Mouse (Mus musculus) CH12.LX (cell line): Measurements from ENCODE around the gene Gsdma3. TPM values are rescaled to one million over a fixed set of nuclear protein-coding genes. Genes with fewer than 3 reads are reported as not detected.
"Not testable (repeated sequence)": the region's sequence is repeated elsewhere in the genome, so short reads cannot be mapped to it uniquely, and the experiment has no call there.

Experiments used
- DNase-seq: peaks from one replicate; pipeline ENCODE4 v3.0.0-alpha.2; 2013; ENCODE audit errors: extremely low read depth
- H3K27ac ChIP-seq: 2 replicates; pipeline ENCODE4 v1.5.1; 2012; ENCODE audit warnings: low read depth, mild to moderate bottlenecking, control low read depth, moderate library complexity; ENCODE audit not compliant: insufficient read depth
- H3K27me3 ChIP-seq: replicated peaks from 2 replicates; pipeline ENCODE3; 2012; ENCODE audit warnings: inconsistent platforms
- H3K36me3 ChIP-seq, 2 experiments: replicated peaks in 1 of 2; 2 replicates each; pipeline versions ENCODE3 to v1.6.1; 2012; ENCODE audit warnings: inconsistent platforms in 1 of 2, low read length in 1 of 2, mild to moderate bottlenecking in 1 of 2, mixed read lengths in 1 of 2, moderate library complexity in 1 of 2; ENCODE audit not compliant: control insufficient read depth in 1 of 2, insufficient read depth in 1 of 2
- H3K4me1 ChIP-seq, 2 experiments: 2 replicates each; pipeline ENCODE4 v1.6.1; 2012; ENCODE audit warnings: inconsistent platforms in 1 of 2, moderate library complexity in 1 of 2; ENCODE audit not compliant: insufficient read depth in 2 of 2, control insufficient read depth in 1 of 2
- H3K4me2 ChIP-seq: 2 replicates; pipeline ENCODE4 v1.6.1; 2012; ENCODE audit warnings: low read depth, mild to moderate bottlenecking, control low read depth; ENCODE audit not compliant: poor library complexity, insufficient read depth, severe bottlenecking
- H3K4me3 ChIP-seq, 3 experiments: fragments of 150-350 bp in 1 of 3; sonication (generic) in 1 of 3; replicated peaks in 1 of 3; 2 replicates each; pipeline versions ENCODE3 to v1.5.1; 2011 to 2012; ENCODE audit warnings: low read depth in 2 of 3, low read length in 2 of 3, mild to moderate bottlenecking in 2 of 3, moderate library complexity in 2 of 3, control low read depth in 1 of 3, improper control_type of control experiment in 1 of 3, inconsistent platforms in 1 of 3, mixed read lengths in 1 of 3; ENCODE audit not compliant: poor library complexity in 1 of 3
- H3K79me2 ChIP-seq: replicated peaks from 2 replicates; pipeline ENCODE4 v1.6.1; 2012; ENCODE audit warnings: mild to moderate bottlenecking, moderate library complexity; ENCODE audit not compliant: control insufficient read depth, poor library complexity, insufficient read depth, severe bottlenecking; ENCODE audit errors: extremely low read depth
- H3K9ac ChIP-seq: 2 replicates; pipeline ENCODE4 v1.6.1; 2012; ENCODE audit warnings: low read depth, mild to moderate bottlenecking, control low read depth, moderate library complexity; ENCODE audit not compliant: insufficient read depth
- H3K9me3 ChIP-seq: replicated peaks from 2 replicates; pipeline ENCODE3; 2012; ENCODE audit warnings: low read length, inconsistent platforms, mixed read lengths
- BHLHE40 ChIP-seq: IDR thresholded peaks from 2 replicates; pipeline ENCODE4 v1.6.1; 2011; ENCODE audit warnings: mild to moderate bottlenecking, low read depth, low read length, improper control_type of control experiment
- CHD2 ChIP-seq: IDR thresholded peaks from 2 replicates; pipeline ENCODE4 v1.6.1; 2011; ENCODE audit warnings: low read length, improper control_type of control experiment
- ELF1 ChIP-seq: IDR thresholded peaks from 2 replicates; pipeline ENCODE4 v1.6.1; 2014; ENCODE audit warnings: low read depth, mild to moderate bottlenecking, inconsistent platforms, low read length, improper control_type of control experiment
- EP300 ChIP-seq: IDR thresholded peaks from 2 replicates; pipeline ENCODE4 v1.6.1; 2011; ENCODE audit warnings: low read length, improper control_type of control experiment
- GABPA ChIP-seq: IDR thresholded peaks from 2 replicates; pipeline ENCODE4 v1.6.1; 2012; ENCODE audit warnings: low read depth, low read length, improper control_type of control experiment, inconsistent platforms; ENCODE audit not compliant: insufficient replicate concordance
- IRF4 ChIP-seq: IDR thresholded peaks from 2 replicates; pipeline ENCODE4 v1.6.1; 2014; ENCODE audit warnings: low read depth, mild to moderate bottlenecking, inconsistent platforms, low read length, improper control_type of control experiment
- JUN ChIP-seq: IDR thresholded peaks from 2 replicates; pipeline ENCODE4 v1.6.1; 2011; ENCODE audit warnings: low read depth, mild to moderate bottlenecking, low read length, improper control_type of control experiment, moderate library complexity; ENCODE audit not compliant: insufficient read depth
- JUND ChIP-seq: conservative IDR thresholded peaks from 2 replicates; pipeline ENCODE4 v1.6.1; 2011; ENCODE audit warnings: low read depth, low read length, improper control_type of control experiment
- KAT2A ChIP-seq: IDR thresholded peaks from 2 replicates; pipeline ENCODE4 v1.6.1; 2012; ENCODE audit warnings: low read length, improper control_type of control experiment, inconsistent platforms; ENCODE audit not compliant: insufficient replicate concordance
- MAFK ChIP-seq: IDR thresholded peaks from 2 replicates; pipeline ENCODE4 v1.6.1; 2011; ENCODE audit warnings: low read length, improper control_type of control experiment; ENCODE audit not compliant: insufficient replicate concordance
- MAX ChIP-seq: IDR thresholded peaks from 2 replicates; pipeline ENCODE4 v1.6.1; 2011; ENCODE audit warnings: low read length, improper control_type of control experiment
- MYC ChIP-seq: IDR thresholded peaks from 2 replicates; pipeline ENCODE4 v1.6.1; 2011; ENCODE audit warnings: low read depth, mild to moderate bottlenecking, improper control_type of control experiment, low read length
- NELFE ChIP-seq: IDR thresholded peaks from 2 replicates; pipeline ENCODE4 v1.6.1; 2011; ENCODE audit warnings: low read depth, low read length, improper control_type of control experiment
- NRF1 ChIP-seq: IDR thresholded peaks from 2 replicates; pipeline ENCODE4 v1.6.1; 2014; ENCODE audit warnings: low read depth, mild to moderate bottlenecking, inconsistent platforms, low read length, improper control_type of control experiment, moderate library complexity
- PAX5 ChIP-seq: IDR thresholded peaks from 2 replicates; pipeline ENCODE4 v1.6.1; 2012; ENCODE audit warnings: low read length, inconsistent platforms, mixed read lengths
- RAD21 ChIP-seq: IDR thresholded peaks from 2 replicates; pipeline ENCODE4 v1.6.1; 2011; ENCODE audit warnings: low read depth, mild to moderate bottlenecking, low read length, improper control_type of control experiment, moderate library complexity
- RCOR1 ChIP-seq: conservative IDR thresholded peaks from 2 replicates; pipeline ENCODE4 v1.6.1; 2012; ENCODE audit warnings: low read depth, mild to moderate bottlenecking, inconsistent platforms, low read length, improper control_type of control experiment
- SIN3A ChIP-seq: IDR thresholded peaks from 2 replicates; pipeline ENCODE4 v1.6.1; 2012; ENCODE audit warnings: low read length, improper control_type of control experiment, inconsistent platforms
- SMC3 ChIP-seq: IDR thresholded peaks from 2 replicates; pipeline ENCODE4 v1.6.1; 2011; ENCODE audit warnings: low read depth, low read length, improper control_type of control experiment
- USF1 ChIP-seq: IDR thresholded peaks from 2 replicates; pipeline ENCODE4 v1.6.1; 2014; ENCODE audit warnings: low read depth, mild to moderate bottlenecking, inconsistent platforms, low read length, improper control_type of control experiment
- USF2 ChIP-seq: conservative IDR thresholded peaks from 2 replicates; pipeline ENCODE4 v1.6.1; 2011; ENCODE audit warnings: low read depth, low read length, improper control_type of control experiment
- ZNF384 ChIP-seq: IDR thresholded peaks from 2 replicates; pipeline ENCODE4 v1.6.1; 2012; ENCODE audit warnings: low read depth, low read length, improper control_type of control experiment, inconsistent platforms
- dilution Hi-C: fragments of 300-500 bp; cut with MboI; formaldehyde crosslinking; loops from 2 replicates; pipeline ENCODE4 v1.14.3; 2020; ENCODE audit warnings: low sequenced_read_pairs; ENCODE audit not compliant: extremely low pct_unique_long_range_greater_than_20kb, extremely low pct_ligation_motif_present
- in situ Hi-C: fragments of 300-500 bp; cut with MboI; formaldehyde crosslinking; loops from 3 replicates; pipeline ENCODE4 v1.14.3; 2019; ENCODE audit warnings: low sequenced_read_pairs, low pct_ligation_motif_present, low pct_unique_long_range_greater_than_20kb, mixed read lengths
- polyA plus RNA-seq: library from polyadenylated mRNA; unstranded; fragments of >175 nt; gene quantifications from 2 replicates; pipeline ENCODE4 v1.2.1, GENCODE M21; 2012; ENCODE audit warnings: low read depth; ENCODE audit not compliant: insufficient read length
- total RNA-seq, 2 experiments: library from RNA; depleted of rRNA; stranded (reverse); fragments of 300-350 nt in 1 of 2; fragments of >200 nt in 1 of 2; gene quantifications; 2 replicates each; pipeline ENCODE4 v1.2.3; 2012 to 2014

Gene Gsdma3
- total and polyA plus RNA-seq, 3 experiments = not detected

DNA sequence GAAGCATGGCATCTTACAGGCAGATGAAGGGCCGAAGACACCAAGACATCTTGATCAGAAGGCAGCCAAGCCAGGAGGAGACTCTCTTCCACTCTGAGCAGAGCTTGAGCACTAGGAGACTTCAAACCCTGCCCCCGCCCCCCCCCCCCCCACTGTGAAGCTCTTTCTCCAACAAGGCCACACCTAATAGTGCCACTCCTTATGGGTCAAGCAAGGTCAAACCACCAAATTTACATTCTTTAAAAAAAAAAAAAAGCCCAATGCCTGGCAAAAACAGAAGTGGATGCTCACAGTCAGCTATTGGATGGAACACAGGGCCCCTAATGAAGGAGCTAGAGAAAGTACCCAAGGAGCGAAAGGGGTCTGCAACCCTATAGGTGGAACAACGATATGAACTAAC lies 54.4 kb downstream of the Gsdma3 start:
- H3K4me3 ChIP-seq, H3K9ac ChIP-seq, H3K27ac ChIP-seq, H3K9me3 ChIP-seq, in situ Hi-C loops, dilution Hi-C loops: not testable (repeated sequence)
- Histone ChIP-seq H3K27me3 (peaks cover 30% of the 10 kb centered on the region), H3K4me1 (peaks cover 18 to 39% of the 10 kb centered on the region in 2 experiments), H3K4me2 (0 out of 2 replicates have a peak overlapping the region, but pooled peaks have one; percentile 19), H3K36me3 (peaks cover 7 to 15% of the 10 kb centered on the region in 2 experiments), H3K79me2 (peaks cover 29% of the 10 kb centered on the region)
- TF ChIP-seq ZNF384 = peak; percentile 89
- DNase-seq = peak; percentile 38

- dilution Hi-C loops = no loop called here
- no peak for DNase-seq
- Histone ChIP-seq H3K4me2 (peak overlapping the region; percentile 86), H3K27me3 (peaks cover 26% of the 10 kb centered on the region), H3K9ac (peak overlapping the region; percentile 66; the same call in 1 of the 2 replicates), H3K36me3 (peaks cover 13 to 21% of the 10 kb centered on the region in 2 experiments), H3K4me3 (no peak overlapping the region)
- in situ Hi-C loops = no loop called here
- no peak for TF ChIP-seq RCOR1
- 0 out of 2 replicates have a peak, but pooled peaks have one; percentile 7 for TF ChIP-seq IRF4
- TF ChIP-seq SMC3 = no peak
- TF ChIP-seq ZNF384 = peak; percentile 32
- no peak for TF ChIP-seq BHLHE40
- TF ChIP-seq, all 38 proteins: peak for 2
- Histone ChIP-seq H3K27ac (no peak overlapping the region), H3K9me3 (no peaks in the 10 kb centered on the region), H3K4me1 (peaks cover 16 to 33% of the 10 kb centered on the region in 2 experiments), H3K79me2 (peaks cover 29% of the 10 kb centered on the region)
Measured at GRCm38 (mm10) chr11:98681186-98681585, 55.0 kb downstream of the Gsdma3 start.

- Histone ChIP-seq H3K4me3 (peak within 1 kb of the TSS; percentile 72 to 100 (median 98)), H3K36me3 (peaks cover 21 to 30% of the 10 kb centered on the region in 2 experiments), H3K79me2 (peaks cover 29% of the 10 kb centered on the region), H3K9ac (peak within 1 kb of the TSS; percentile 97), H3K27me3 (peaks cover 22% of the 10 kb centered on the region), H3K4me2 (peak within 1 kb of the TSS; percentile 99), H3K9me3 (no peaks in the 10 kb centered on the region), H3K27ac (peak within 1 kb of the TSS; percentile 60), H3K4me1 (peaks cover 15 to 31% of the 10 kb centered on the region in 2 experiments)
- dilution Hi-C loops (no loop called here), in situ Hi-C loops (no loop called here)
- DNase-seq = peak; percentile 100
- TF ChIP-seq USF1 = no peak
- no peak for TF ChIP-seq MYC
- no peak for TF ChIP-seq JUN
- TF ChIP-seq ELF1 = peak; percentile 97
- peak; percentile 61; the same call in 1 of the 2 replicates for TF ChIP-seq NRF1
- peak; percentile 90 for TF ChIP-seq NELFE
- no peak for TF ChIP-seq USF2
- no peak for TF ChIP-seq SMC3
- TF ChIP-seq CHD2 = peak; percentile 98
- TF ChIP-seq JUND = 0 out of 2 replicates have a peak, but pooled peaks have one; percentile 6
- TF ChIP-seq RAD21 = peak; percentile 33
- TF ChIP-seq PAX5 = no peak
- TF ChIP-seq GABPA = peak; percentile 76; the same call in 1 of the 2 replicates
- TF ChIP-seq SIN3A = peak; percentile 100
- TF ChIP-seq EP300 = no peak
- TF ChIP-seq MAX = peak; percentile 62; the same call in 1 of the 2 replicates
- peak; percentile 54; the same call in 1 of the 2 replicates for TF ChIP-seq MAFK
- peak; percentile 98 for TF ChIP-seq KAT2A
Measured at GRCm38 (mm10) chr11:98681786-98682745, 55.9 kb downstream of the Gsdma3 start, which contains the start of gene Psmd3. Gene Psmd3, plus strand, starts transcription at chr11:98682554.
